Mouse (Mus musculus) liver, embryonic 15.5 days (tissue): ENCODE data around the gene Prf1. TPM values are rescaled to one million over a fixed set of nuclear protein-coding genes. Genes with fewer than 3 reads are reported as not detected.

ENCODE experiments used
- ATAC-seq: fragments of 200-750 bp; cut with Nextera tagmentation; 2 replicates; pipeline ENCODE4 v1.8.0; 2017; ENCODE audit warnings: moderate number of reproducible peaks, mild to moderate bottlenecking, moderate library complexity; ENCODE audit not compliant: insufficient read depth
- H3K27ac ChIP-seq: fragments of 300-500 bp; sonication (generic); replicated peaks from 2 replicates; pipeline ENCODE4 v1.5.1; 2015; ENCODE audit warnings: mild to moderate bottlenecking, inconsistent platforms
- H3K27me3 ChIP-seq: fragments of 300-500 bp; sonication (generic); 2 replicates; pipeline ENCODE4 v1.6.1; 2015; ENCODE audit warnings: mild to moderate bottlenecking, inconsistent platforms
- H3K36me3 ChIP-seq: fragments of 300-500 bp; sonication (generic); replicated peaks from 2 replicates; pipeline ENCODE4 v1.6.1; 2015; ENCODE audit warnings: moderate library complexity, mild to moderate bottlenecking, inconsistent platforms
- H3K4me1 ChIP-seq: fragments of 300-500 bp; sonication (generic); replicated peaks from 2 replicates; pipeline ENCODE4 v1.6.1; 2015; ENCODE audit warnings: inconsistent platforms
- H3K4me2 ChIP-seq: fragments of 300-500 bp; sonication (generic); 2 replicates; pipeline ENCODE4 v1.6.1; 2015; ENCODE audit warnings: moderate library complexity, mild to moderate bottlenecking, inconsistent platforms
- H3K4me3 ChIP-seq: fragments of 300-500 bp; sonication (generic); replicated peaks from 2 replicates; pipeline ENCODE4 v1.5.1; 2015; ENCODE audit warnings: mild to moderate bottlenecking, inconsistent platforms
- H3K9ac ChIP-seq: fragments of 300-500 bp; sonication (generic); 2 replicates; pipeline ENCODE4 v1.6.1; 2015; ENCODE audit warnings: moderate library complexity, mild to moderate bottlenecking, inconsistent platforms
- H3K9me3 ChIP-seq: fragments of 300-500 bp; sonication (generic); replicated peaks from 2 replicates; pipeline ENCODE4 v1.6.1; 2016; ENCODE audit warnings: inconsistent platforms
- WGBS: fragments of 180-500 bp; shearing (Covaris S2); methylation state at CpG from one replicate; pipeline ENCODE4 v1.1.7; 2015; ENCODE audit warnings: mixed read lengths; ENCODE audit not compliant: insufficient replicate concordance; 5-methylcytosine and 5-hydroxymethylcytosine counted together
- polyA plus RNA-seq: library from polyadenylated mRNA; unstranded; fragments of >200 nt; fragmentation: Nextera tagmentation; extraction: Ambion mirVana; gene quantifications from 2 replicates; pipeline ENCODE4 v1.2.1, GENCODE M21; 2015

Prf1 gene
- polyA plus RNA-seq, 1 experiment from 2014 or later: 0.05 TPM

GRCm38 (mm10) chr10:61339216-61339615 lies 41.6 kb downstream of the Prf1 start:
- H3K36me3 ChIP-seq: no peaks in the 10 kb centered on the region; the same call in 1 of the 2 replicates
- ATAC-seq: no peak
- no peaks in the 10 kb centered on the region for H3K9me3 ChIP-seq
- H3K27ac ChIP-seq: no peak overlapping the region
- no peak overlapping the region for H3K9ac ChIP-seq
- no peak overlapping the region for H3K4me3 ChIP-seq
- 76% methylated on average over 9 of the region's 9 CpGs for WGBS
- no peaks in the 10 kb centered on the region for H3K27me3 ChIP-seq
- H3K4me2 ChIP-seq: no peak overlapping the region
- peaks cover 9% of the 10 kb centered on the region for H3K4me1 ChIP-seq

- no peak for ATAC-seq
- WGBS: 62% methylated on average over 9 of the region's 9 CpGs
These were observed 42.6 kb downstream of the Prf1 start for GRCm38 (mm10) chr10:61340247-61340646.

DNA sequence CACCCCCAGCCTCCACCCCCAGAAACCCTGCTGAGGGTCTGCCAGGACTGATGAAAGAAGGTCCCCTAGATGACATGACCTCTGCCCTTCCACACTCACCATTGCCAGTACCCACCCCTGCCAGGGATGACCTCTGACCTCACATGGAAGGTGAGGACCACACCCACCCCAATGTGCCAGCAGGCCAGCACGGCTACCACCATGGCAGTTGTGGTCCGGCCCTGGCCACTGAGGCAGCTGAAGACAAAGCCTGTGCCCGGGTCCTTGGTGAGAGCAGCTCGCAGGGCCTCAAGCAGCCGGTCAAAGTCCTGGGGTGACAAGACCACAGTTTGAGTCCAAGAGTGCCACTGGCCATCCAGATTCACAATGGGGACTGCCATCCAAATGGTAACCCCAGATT lies 43.4 kb downstream of the Prf1 start:
- H3K27me3 ChIP-seq: no peaks in the 10 kb centered on the region
- peaks cover 9% of the 10 kb centered on the region for H3K4me1 ChIP-seq
- no peak overlapping the region for H3K9ac ChIP-seq
- no peaks in the 10 kb centered on the region for H3K9me3 ChIP-seq
- ATAC-seq: no peak
- no peak overlapping the region for H3K4me3 ChIP-seq
- no peak overlapping the region for H3K27ac ChIP-seq
- no peaks in the 10 kb centered on the region; the same call in 1 of the 2 replicates for H3K36me3 ChIP-seq
- H3K4me2 ChIP-seq: no peak overlapping the region
- WGBS: 74% methylated on average over 5 of the region's 5 CpGs

More at GRCm38 (mm10) chr10:61340247-61340646, 42.6 kb downstream of the Prf1 start:
- no peaks in the 10 kb centered on the region for H3K27me3 ChIP-seq
- H3K9ac ChIP-seq: no peak overlapping the region
- no peak overlapping the region for H3K4me3 ChIP-seq
- H3K27ac ChIP-seq: no peak overlapping the region
- no peaks in the 10 kb centered on the region; the same call in 1 of the 2 replicates for H3K36me3 ChIP-seq
- H3K4me1 ChIP-seq: peaks cover 9% of the 10 kb centered on the region
- H3K4me2 ChIP-seq: no peak overlapping the region
- no peaks in the 10 kb centered on the region for H3K9me3 ChIP-seq

DNA sequence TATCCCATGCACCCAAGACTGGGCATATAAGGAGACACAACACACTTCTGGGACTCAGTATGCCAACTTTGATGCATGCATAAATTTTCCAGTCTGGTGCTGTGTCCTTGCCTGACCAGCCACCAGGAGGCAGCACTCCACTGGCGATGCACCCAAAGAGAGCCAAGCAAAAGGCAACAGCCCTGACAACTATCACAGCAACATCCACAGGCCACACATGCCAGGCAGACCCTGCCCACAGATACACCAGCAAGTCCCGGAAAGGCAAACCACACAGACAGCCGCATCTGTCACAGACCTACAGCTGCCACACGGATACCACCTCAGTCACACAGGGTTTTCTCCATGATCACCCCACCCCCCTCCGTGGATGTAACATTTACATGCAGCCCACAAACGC lies 43.9 kb downstream of the Prf1 start:
- ATAC-seq: no peak

GRCm38 (mm10) chr10:61342750-61343149 lies 45.1 kb downstream of the Prf1 start:
- H3K4me3 ChIP-seq: no peak overlapping the region
- H3K9ac ChIP-seq: no peak overlapping the region
- H3K4me2 ChIP-seq: no peak overlapping the region
- no peaks in the 10 kb centered on the region; the same call in 1 of the 2 replicates for H3K36me3 ChIP-seq
- H3K27me3 ChIP-seq: no peaks in the 10 kb centered on the region
- WGBS: 81% methylated on average over 13 of the region's 13 CpGs
- no peaks in the 10 kb centered on the region for H3K9me3 ChIP-seq
- no peak for ATAC-seq
- no peak overlapping the region for H3K27ac ChIP-seq
- peaks cover 9% of the 10 kb centered on the region for H3K4me1 ChIP-seq

More for the DNA sequence above, 43.9 kb downstream of the Prf1 start:
- Histone ChIP-seq H3K9me3 (no peaks in the 10 kb centered on the region), H3K4me1 (peaks cover 9% of the 10 kb centered on the region), H3K4me3 (no peak overlapping the region), H3K27ac (no peak overlapping the region), H3K36me3 (no peaks in the 10 kb centered on the region; the same call in 1 of the 2 replicates), H3K4me2 (no peak overlapping the region), H3K27me3 (no peaks in the 10 kb centered on the region), H3K9ac (no peak overlapping the region)
- WGBS: 35% methylated on average over 6 of the region's 6 CpGs

DNA sequence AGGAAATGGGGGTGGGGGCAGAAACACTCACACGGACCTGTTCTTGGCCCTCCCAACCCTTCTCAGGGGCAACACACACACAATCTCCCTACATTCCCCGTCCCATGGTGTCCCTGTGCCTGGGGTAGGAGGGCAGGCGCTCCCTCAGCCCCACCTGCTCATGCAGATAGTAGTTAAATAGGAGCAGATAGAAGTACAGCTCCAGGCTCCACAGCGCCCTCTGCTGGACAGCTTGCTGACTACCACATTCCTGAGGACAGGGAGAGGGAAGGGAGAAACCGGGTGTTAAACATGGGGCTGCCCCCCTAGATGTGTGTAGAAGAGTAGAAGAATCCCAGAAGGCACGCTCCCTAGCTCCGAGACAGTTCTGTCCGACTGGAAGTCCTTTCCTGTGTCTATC lies 46.3 kb downstream of the Prf1 start:
- no peak overlapping the region for H3K9ac ChIP-seq
- ATAC-seq: no peak
- 33% methylated on average over 8 of the region's 8 CpGs for WGBS

GRCm38 (mm10) chr10:61345179-61345578 lies 47.5 kb downstream of the Prf1 start:
- H3K36me3 ChIP-seq: peaks cover 14% of the 10 kb centered on the region
- no peak overlapping the region for H3K4me2 ChIP-seq
- H3K4me1 ChIP-seq: peaks cover 9% of the 10 kb centered on the region; the same call in 1 of the 2 replicates
- ATAC-seq: no peak
- no peak overlapping the region for H3K4me3 ChIP-seq
- no peak overlapping the region for H3K9ac ChIP-seq
- H3K9me3 ChIP-seq: no peaks in the 10 kb centered on the region
- 70% methylated on average over 8 of the region's 8 CpGs for WGBS
- H3K27me3 ChIP-seq: no peaks in the 10 kb centered on the region
- H3K27ac ChIP-seq: no peak overlapping the region

More for the DNA sequence above, 46.3 kb downstream of the Prf1 start:
- Histone ChIP-seq H3K9me3 (no peaks in the 10 kb centered on the region), H3K36me3 (peaks cover 2% of the 10 kb centered on the region), H3K27me3 (no peaks in the 10 kb centered on the region), H3K4me3 (no peak overlapping the region), H3K4me2 (no peak overlapping the region), H3K4me1 (peaks cover 9% of the 10 kb centered on the region; the same call in 1 of the 2 replicates), H3K27ac (no peak overlapping the region)

DNA sequence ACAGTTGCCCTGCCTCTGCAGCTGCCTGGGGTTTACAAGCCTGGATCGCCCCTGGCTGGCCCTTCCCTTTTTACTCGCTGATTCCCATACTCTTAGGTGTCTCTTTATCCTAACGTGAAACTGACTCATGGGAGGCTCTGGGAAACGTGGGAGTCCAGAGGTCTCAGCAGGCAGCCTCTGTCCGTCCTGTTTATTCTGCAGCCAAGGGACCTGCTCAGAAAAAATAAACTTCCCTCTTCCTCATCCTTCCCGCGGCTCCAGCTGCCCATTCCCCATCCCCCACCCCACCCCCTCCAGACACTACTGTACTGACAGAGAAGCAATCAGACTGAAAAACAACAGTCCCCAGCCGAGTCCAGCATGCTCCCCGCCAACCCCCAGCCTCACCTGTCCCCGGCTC lies 48.7 kb downstream of the Prf1 start:
- Histone ChIP-seq H3K4me1 (no peaks in the 10 kb centered on the region), H3K9me3 (no peaks in the 10 kb centered on the region), H3K27ac (no peak overlapping the region), H3K9ac (no peak overlapping the region), H3K4me3 (no peak overlapping the region), H3K36me3 (peaks cover 20% of the 10 kb centered on the region), H3K4me2 (no peak overlapping the region), H3K27me3 (no peaks in the 10 kb centered on the region)
- no peak for ATAC-seq
- WGBS: 9% methylated on average over 10 of the region's 10 CpGs

DNA sequence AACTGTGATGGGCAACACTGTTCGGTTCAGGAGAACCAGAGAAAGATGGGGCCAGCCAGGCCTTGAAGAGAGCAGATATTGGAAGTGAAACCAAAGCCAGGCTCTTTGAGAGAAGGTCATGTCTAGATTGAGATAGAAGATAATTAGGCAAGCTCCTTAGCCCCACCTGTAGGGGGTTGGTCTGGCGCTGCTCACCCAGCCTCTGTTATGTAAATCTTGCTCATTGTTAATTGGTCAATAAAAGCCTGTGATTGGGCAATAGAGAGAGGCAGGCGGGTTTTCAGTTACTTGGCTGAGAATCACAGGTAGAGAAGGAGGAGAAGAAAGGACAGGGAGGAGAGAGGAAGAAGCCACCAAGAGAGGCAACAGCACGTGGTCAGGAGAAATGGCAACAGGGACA lies 53.6 kb downstream of the Prf1 start:
- H3K9me3 ChIP-seq: no peaks in the 10 kb centered on the region
- 51% methylated on average over 4 of the region's 4 CpGs for WGBS
- no peak for ATAC-seq
- peaks cover 27% of the 10 kb centered on the region for H3K36me3 ChIP-seq
- no peak overlapping the region for H3K4me3 ChIP-seq
- no peaks in the 10 kb centered on the region for H3K4me1 ChIP-seq
- no peaks in the 10 kb centered on the region for H3K27me3 ChIP-seq
- no peak overlapping the region for H3K9ac ChIP-seq
- no peak overlapping the region for H3K27ac ChIP-seq
- H3K4me2 ChIP-seq: no peak overlapping the region

Other genes with a start within 250 kb of the Prf1 start
- 177 and 186 TPM in 2 replicates for gene Pcbd1, start 208.5 kb upstream of the Prf1 start, polyA plus RNA-seq
- gene Sgpl1, start 150.1 kb upstream of the Prf1 start, polyA plus RNA-seq: 17.8 and 19.3 TPM in 2 replicates
- gene Tbata, start 125.9 kb upstream of the Prf1 start, polyA plus RNA-seq: not detected in 2 replicates
- 0.29 and 0.32 TPM in 2 replicates for gene Adamts14, start 24.4 kb upstream of the Prf1 start, polyA plus RNA-seq
- 6.6 and 7.2 TPM in 2 replicates for gene Pald1, start 85.7 kb downstream of the Prf1 start, polyA plus RNA-seq
- 0.55 and 0.56 TPM in 2 replicates for gene Nodal, start 120.1 kb downstream of the Prf1 start, polyA plus RNA-seq
- 44.1 and 53.5 TPM in 2 replicates for gene Eif4ebp2, start 154.8 kb downstream of the Prf1 start, polyA plus RNA-seq
- gene Lrrc20, start 178.0 kb downstream of the Prf1 start, polyA plus RNA-seq: 5.8 and 6.1 TPM in 2 replicates